In the genomic region with DNA sequence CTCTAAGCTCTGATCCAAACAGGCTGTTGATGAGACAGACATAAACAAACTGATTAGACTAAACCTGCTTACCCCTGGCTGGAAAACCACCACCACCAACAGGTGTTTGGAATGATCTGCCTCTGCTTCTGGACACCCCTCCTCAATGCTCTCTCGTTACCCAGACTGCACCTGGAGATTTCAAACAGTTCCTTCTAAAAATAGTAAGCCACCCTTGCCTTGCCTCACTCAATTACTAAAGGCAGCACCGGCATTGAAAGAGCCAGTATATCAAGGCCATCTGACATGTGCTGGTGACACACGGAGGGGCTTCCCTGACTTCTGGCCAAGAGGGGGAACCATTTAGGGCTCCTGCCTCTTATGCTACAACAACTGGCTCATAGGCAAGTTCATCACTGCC, we compare ENCODE assay signal across 13 mouse cellular contexts.
"Had no signal": no experiment of that assay in that cellular context is flagged by ENCODE, and none has a peak within 500 bp of the region (broad histone marks: within the 10 kb centered on the region; RNA-seq: fewer than 3 reads in every experiment).

No protein-coding gene starts in this region.

- H3K27ac ChIP-seq: left cerebral cortex, adult 2 months; limb, embryonic 10.5 days; liver, embryonic 15.5 days; macrophage; midbrain, embryonic 12.5 days; neural tube, embryonic 12.5 days had no signal

- H3K36me3 ChIP-seq: limb, embryonic 10.5 days; liver, embryonic 15.5 days; midbrain, embryonic 12.5 days; neural tube, embryonic 12.5 days had no signal

- DNase-seq: kidney, postnatal 25 days; lung, adult 2 months; lung, postnatal 14 days; right cerebral cortex, postnatal 25 days; thymus, postnatal 36 days had no signal

- H3K4me3 ChIP-seq: left cerebral cortex, adult 2 months; limb, embryonic 10.5 days; liver, embryonic 15.5 days; megakaryocyte, embryonic 14.5 days; midbrain, embryonic 12.5 days; neural tube, embryonic 12.5 days had no signal

- H3K9me3 ChIP-seq: limb, embryonic 10.5 days; liver, embryonic 15.5 days; megakaryocyte, embryonic 14.5 days; midbrain, embryonic 12.5 days; neural tube, embryonic 12.5 days had no signal

- H3K9ac ChIP-seq: liver, embryonic 15.5 days; midbrain, embryonic 12.5 days; neural tube, embryonic 12.5 days had no signal

- H3K4me2 ChIP-seq: liver, embryonic 11.5 days; liver, embryonic 15.5 days; midbrain, embryonic 12.5 days; neural tube, embryonic 12.5 days had no signal

- H3K4me1 ChIP-seq: liver, embryonic 15.5 days; midbrain, embryonic 12.5 days; neural tube, embryonic 12.5 days had no signal

- H3K27me3 ChIP-seq: liver, embryonic 15.5 days; megakaryocyte, embryonic 14.5 days; midbrain, embryonic 12.5 days; neural tube, embryonic 12.5 days had no signal
